Mouse (Mus musculus): ENCODE measurements around the gene Atcay. TPM values are rescaled to one million over a fixed set of nuclear protein-coding genes. Genes with fewer than 3 reads are reported as not detected.
A peak's percentile ranks its signal among the peaks of the same experiment; 100 is the strongest.

The Atcay gene
- polyA plus RNA-seq, 1 experiment, result 0.26 TPM

- H3K27ac ChIP-seq (ENCODE audit: control insufficient read depth, insufficient read depth, low read depth, low read length), result peak within 1 kb of the TSS; percentile 94
- no peaks in the 10 kb centered on the region for H3K27me3 ChIP-seq (ENCODE audit: control insufficient read depth, insufficient read depth, low read length)
- peaks cover 9% of the 10 kb centered on the region for H3K4me1 ChIP-seq (ENCODE audit: control insufficient read depth, insufficient read depth, low read length)
- no peak for TF ChIP-seq CTCF (IDR thresholded peaks at IDR 0.05; ENCODE audit: control insufficient read depth, insufficient read depth, insufficient replicate concordance, low read depth, low read length)
- peak; percentile 80 for TF ChIP-seq POLR2A (IDR thresholded peaks at IDR 0.05; ENCODE audit: control insufficient read depth, low read depth, low read length)
- H3K4me3 ChIP-seq (ENCODE audit: control insufficient read depth, low read depth, low read length), result peak within 1 kb of the TSS; percentile 89
- no peaks in the 10 kb centered on the region; the same call in 1 of the 2 replicates for H3K36me3 ChIP-seq (ENCODE audit: control insufficient read depth, insufficient read depth, low read length)
Observed at GRCm38 (mm10) chr10:81266211-81267105, 35.8 kb upstream of the Atcay start, which contains the start of the genes Mrpl54 and Apba3. TSS of gene Mrpl54 (minus strand) at chr10:81266934. TSS of gene Apba3 (plus strand) at chr10:81266960.

GRCm38 (mm10) chr10:81265540-81265939, 34.9 kb upstream of the Atcay start:
- H3K36me3 ChIP-seq (ENCODE audit: control insufficient read depth, insufficient read depth, low read length), result no peaks in the 10 kb centered on the region; the same call in 1 of the 2 replicates
- H3K27ac ChIP-seq (ENCODE audit: control insufficient read depth, insufficient read depth, low read depth, low read length), result no peak overlapping the region
- TF ChIP-seq POLR2A (IDR thresholded peaks at IDR 0.05; ENCODE audit: control insufficient read depth, low read depth, low read length) (no peak), CTCF (IDR thresholded peaks at IDR 0.05; ENCODE audit: control insufficient read depth, insufficient read depth, insufficient replicate concordance, low read depth, low read length) (no peak)
- peaks cover 9% of the 10 kb centered on the region for H3K4me1 ChIP-seq (ENCODE audit: control insufficient read depth, insufficient read depth, low read length)
- no peaks in the 10 kb centered on the region for H3K27me3 ChIP-seq (ENCODE audit: control insufficient read depth, insufficient read depth, low read length)
- no peak overlapping the region for H3K4me3 ChIP-seq (ENCODE audit: control insufficient read depth, low read depth, low read length)

GRCm38 (mm10) chr10:81261025-81261424, 30.4 kb upstream of the Atcay start:
- no peak overlapping the region for H3K27ac ChIP-seq (ENCODE audit: control insufficient read depth, insufficient read depth, low read depth, low read length)
- no peaks in the 10 kb centered on the region for H3K27me3 ChIP-seq (ENCODE audit: control insufficient read depth, insufficient read depth, low read length)
- H3K4me1 ChIP-seq (ENCODE audit: control insufficient read depth, insufficient read depth, low read length), result peaks cover 15% of the 10 kb centered on the region
- no peaks in the 10 kb centered on the region; the same call in 1 of the 2 replicates for H3K36me3 ChIP-seq (ENCODE audit: control insufficient read depth, insufficient read depth, low read length)
- TF ChIP-seq CTCF (IDR thresholded peaks at IDR 0.05; ENCODE audit: control insufficient read depth, insufficient read depth, insufficient replicate concordance, low read depth, low read length) (no peak), POLR2A (IDR thresholded peaks at IDR 0.05; ENCODE audit: control insufficient read depth, low read depth, low read length) (no peak)
- H3K4me3 ChIP-seq (ENCODE audit: control insufficient read depth, low read depth, low read length), result no peak overlapping the region

GRCm38 (mm10) chr10:81259225-81259884, 28.7 kb upstream of the Atcay start:
- Histone ChIP-seq H3K4me3 (ENCODE audit: control insufficient read depth, low read depth, low read length) (no peak overlapping the region), H3K36me3 (ENCODE audit: control insufficient read depth, insufficient read depth, low read length) (no peaks in the 10 kb centered on the region), H3K27me3 (ENCODE audit: control insufficient read depth, insufficient read depth, low read length) (no peaks in the 10 kb centered on the region), H3K4me1 (ENCODE audit: control insufficient read depth, insufficient read depth, low read length) (peaks cover 15% of the 10 kb centered on the region), H3K27ac (ENCODE audit: control insufficient read depth, insufficient read depth, low read depth, low read length) (no peak overlapping the region)
- TF ChIP-seq CTCF (IDR thresholded peaks at IDR 0.05; ENCODE audit: control insufficient read depth, insufficient read depth, insufficient replicate concordance, low read depth, low read length) (no peak), POLR2A (IDR thresholded peaks at IDR 0.05; ENCODE audit: control insufficient read depth, low read depth, low read length) (no peak)

GRCm38 (mm10) chr10:81257158-81258039, 26.8 kb upstream of the Atcay start:
- H3K4me1 ChIP-seq (ENCODE audit: control insufficient read depth, insufficient read depth, low read length), result peaks cover 24% of the 10 kb centered on the region
- TF ChIP-seq CTCF (IDR thresholded peaks at IDR 0.05; ENCODE audit: control insufficient read depth, insufficient read depth, insufficient replicate concordance, low read depth, low read length), result no peak
- no peak for TF ChIP-seq POLR2A (IDR thresholded peaks at IDR 0.05; ENCODE audit: control insufficient read depth, low read depth, low read length)
- H3K36me3 ChIP-seq (ENCODE audit: control insufficient read depth, insufficient read depth, low read length), result no peaks in the 10 kb centered on the region
- H3K27ac ChIP-seq (ENCODE audit: control insufficient read depth, insufficient read depth, low read depth, low read length), result no peak overlapping the region
- peak overlapping the region; percentile 62 for H3K4me3 ChIP-seq (ENCODE audit: control insufficient read depth, low read depth, low read length)
- H3K27me3 ChIP-seq (ENCODE audit: control insufficient read depth, insufficient read depth, low read length), result no peaks in the 10 kb centered on the region

- peaks cover 38% of the 10 kb centered on the region for H3K4me1 ChIP-seq (ENCODE audit: control insufficient read depth, insufficient read depth, low read length)
- H3K27me3 ChIP-seq (ENCODE audit: control insufficient read depth, insufficient read depth, low read length), result no peaks in the 10 kb centered on the region
- H3K36me3 ChIP-seq (ENCODE audit: control insufficient read depth, insufficient read depth, low read length), result no peaks in the 10 kb centered on the region
- no peak overlapping the region for H3K4me3 ChIP-seq (ENCODE audit: control insufficient read depth, low read depth, low read length)
- no peak overlapping the region for H3K27ac ChIP-seq (ENCODE audit: control insufficient read depth, insufficient read depth, low read depth, low read length)
- TF ChIP-seq POLR2A (IDR thresholded peaks at IDR 0.05; ENCODE audit: control insufficient read depth, low read depth, low read length), result no peak
- TF ChIP-seq CTCF (IDR thresholded peaks at IDR 0.05; ENCODE audit: control insufficient read depth, insufficient read depth, insufficient replicate concordance, low read depth, low read length), result no peak
Observed at GRCm38 (mm10) chr10:81254886-81255285, 24.3 kb upstream of the Atcay start.

Data from testis, adult 2 months (tissue).